Mouse (Mus musculus) kidney, adult 2 months (tissue): ENCODE results near the gene Trim11.

Source experiments
- CTCF ChIP-seq: fragments of 200-500 bp; conservative IDR thresholded peaks from 2 replicates; pipeline ENCODE4 v1.5.1; 2011; ENCODE audit warnings: low read depth, mild to moderate bottlenecking, control low read depth, low read length, moderate library complexity, mixed read lengths; ENCODE audit not compliant: insufficient read depth, insufficient read length
- POLR2A ChIP-seq: fragments of 200-500 bp; IDR thresholded peaks from one replicate; pipeline ENCODE4 v1.6.1; 2011; ENCODE audit warnings: low read depth, low read length, control low read depth

GRCm38 (mm10) chr11:58964216-58964615, 13.7 kb upstream of the Trim11 start:
- no peak for TF ChIP-seq CTCF
- TF ChIP-seq POLR2A, result no peak
